Mouse (Mus musculus) hindbrain, embryonic 12.5 days (tissue): ENCODE results near the gene Zfyve28. TPM values are rescaled to one million over a fixed set of nuclear protein-coding genes. Genes with fewer than 3 reads are reported as not detected.
A peak's percentile ranks its signal among the peaks of the same experiment; 100 is the strongest.

ENCODE experiments used
- ATAC-seq: fragments of 200-750 bp; cut with Nextera tagmentation; 2 replicates; pipeline ENCODE4 v1.8.0; 2017; ENCODE audit warnings: moderate TSS enrichment; ENCODE audit not compliant: low FRiP score
- H3K27ac ChIP-seq: fragments of 300-500 bp; sonication (generic); 2 replicates; pipeline ENCODE4 v1.5.1; 2016; ENCODE audit warnings: mild to moderate bottlenecking
- H3K27me3 ChIP-seq: fragments of 300-500 bp; sonication (generic); 2 replicates; pipeline ENCODE4 v1.6.1; 2016; ENCODE audit warnings: mild to moderate bottlenecking
- H3K36me3 ChIP-seq: fragments of 300-500 bp; sonication (generic); 2 replicates; pipeline ENCODE4 v1.6.1; 2016; ENCODE audit warnings: mild to moderate bottlenecking
- H3K4me1 ChIP-seq: fragments of 300-500 bp; sonication (generic); 2 replicates; pipeline ENCODE4 v1.6.1; 2016
- H3K4me2 ChIP-seq: fragments of 300-500 bp; sonication (generic); replicated peaks from 2 replicates; pipeline ENCODE4 v1.6.1; 2016; ENCODE audit warnings: mild to moderate bottlenecking
- H3K4me3 ChIP-seq: fragments of 300-500 bp; sonication (generic); 2 replicates; pipeline ENCODE4 v1.5.1; 2016; ENCODE audit warnings: mild to moderate bottlenecking
- H3K9ac ChIP-seq: fragments of 300-500 bp; sonication (generic); 2 replicates; pipeline ENCODE4 v1.6.1; 2016; ENCODE audit warnings: mild to moderate bottlenecking, moderate library complexity
- H3K9me3 ChIP-seq: fragments of 300-500 bp; sonication (generic); replicated peaks from 2 replicates; pipeline ENCODE4 v1.6.1; 2016; ENCODE audit warnings: mild to moderate bottlenecking
- WGBS: fragments of 180-500 bp; shearing (Covaris S2); methylation state at CpG from one replicate; pipeline ENCODE4 v1.1.7; 2016; 5-methylcytosine and 5-hydroxymethylcytosine counted together
- polyA plus RNA-seq: library from polyadenylated mRNA; unstranded; fragments of >200 nt; fragmentation: Nextera tagmentation; extraction: Ambion mirVana; gene quantifications from 2 replicates; pipeline ENCODE4 v1.2.1, GENCODE M21; 2016

Zfyve28 gene
- polyA plus RNA-seq, 1 experiment from 2014 or later: 2.9 TPM

GRCm38 (mm10) chr5:34183156-34183880, 104.9 kb downstream of the Zfyve28 start:
- Histone ChIP-seq H3K9ac (no peak overlapping the region), H3K9me3 (no peaks in the 10 kb centered on the region), H3K27me3 (no peaks in the 10 kb centered on the region), H3K4me1 (peaks cover 37% of the 10 kb centered on the region), H3K4me3 (no peak overlapping the region), H3K4me2 (no peak overlapping the region), H3K36me3 (peaks cover 28% of the 10 kb centered on the region), H3K27ac (no peak overlapping the region)
- 70% methylated on average over 5 of the region's 5 CpGs for WGBS
- ATAC-seq: no peak

- ATAC-seq: no peak
- Histone ChIP-seq H3K27me3 (no peaks in the 10 kb centered on the region), H3K4me3 (no peak overlapping the region), H3K9ac (no peak overlapping the region), H3K4me2 (no peak overlapping the region), H3K4me1 (peaks cover 33% of the 10 kb centered on the region), H3K27ac (no peak overlapping the region), H3K36me3 (peaks cover 36% of the 10 kb centered on the region), H3K9me3 (no peaks in the 10 kb centered on the region)
- 84% methylated on average over 3 of the region's 3 CpGs for WGBS
Measured at GRCm38 (mm10) chr5:34182486-34182885, 105.8 kb downstream of the Zfyve28 start.

- peaks cover 76% of the 10 kb centered on the region for H3K36me3 ChIP-seq
- 90% methylated on average over 4 of the region's 4 CpGs for WGBS
Measured at GRCm38 (mm10) chr5:34177821-34178220, 110.4 kb downstream of the Zfyve28 start.

GRCm38 (mm10) chr5:34177091-34177490, 111.2 kb downstream of the Zfyve28 start:
- H3K9me3 ChIP-seq: no peaks in the 10 kb centered on the region
- H3K4me3 ChIP-seq: no peak overlapping the region
- no peak overlapping the region for H3K4me2 ChIP-seq
- peaks cover 72% of the 10 kb centered on the region for H3K36me3 ChIP-seq
- no peak overlapping the region for H3K9ac ChIP-seq
- no peaks in the 10 kb centered on the region for H3K4me1 ChIP-seq
- H3K27ac ChIP-seq: no peak overlapping the region
- no peaks in the 10 kb centered on the region for H3K27me3 ChIP-seq
- WGBS: 94% methylated on average over 2 of the region's 2 CpGs
- no peak for ATAC-seq

More at GRCm38 (mm10) chr5:34177821-34178220, 110.4 kb downstream of the Zfyve28 start:
- Histone ChIP-seq H3K9me3 (no peaks in the 10 kb centered on the region), H3K4me2 (no peak overlapping the region), H3K9ac (no peak overlapping the region), H3K4me1 (no peaks in the 10 kb centered on the region), H3K27me3 (no peaks in the 10 kb centered on the region), H3K27ac (no peak overlapping the region), H3K4me3 (no peak overlapping the region)
- ATAC-seq: no peak

GRCm38 (mm10) chr5:34176691-34177090, 111.6 kb downstream of the Zfyve28 start:
- Histone ChIP-seq H3K27me3 (no peaks in the 10 kb centered on the region), H3K4me3 (no peak overlapping the region), H3K36me3 (peaks cover 70% of the 10 kb centered on the region), H3K4me2 (no peak overlapping the region), H3K27ac (no peak overlapping the region), H3K9ac (no peak overlapping the region), H3K4me1 (no peaks in the 10 kb centered on the region), H3K9me3 (no peaks in the 10 kb centered on the region)
- 66% methylated on average over 10 of the region's 10 CpGs for WGBS
- ATAC-seq: no peak

- H3K9ac ChIP-seq: no peak overlapping the region
- no peak for ATAC-seq
Measured at GRCm38 (mm10) chr5:34175403-34175694, 112.9 kb downstream of the Zfyve28 start.

GRCm38 (mm10) chr5:34174550-34175402, 113.5 kb downstream of the Zfyve28 start:
- Histone ChIP-seq H3K4me3 (no peak overlapping the region), H3K4me1 (0 out of 2 replicates have a peak, but pooled peaks cover 2% of the 10 kb centered on the region), H3K36me3 (peaks cover 58% of the 10 kb centered on the region), H3K9me3 (no peaks in the 10 kb centered on the region), H3K4me2 (no peak overlapping the region), H3K27me3 (no peaks in the 10 kb centered on the region), H3K27ac (no peak overlapping the region), H3K9ac (no peak overlapping the region)
- 74% methylated on average over 5 of the region's 5 CpGs for WGBS
- no peak for ATAC-seq

More at GRCm38 (mm10) chr5:34175403-34175694, 112.9 kb downstream of the Zfyve28 start:
- Histone ChIP-seq H3K4me1 (no peaks in the 10 kb centered on the region), H3K9me3 (no peaks in the 10 kb centered on the region), H3K4me3 (no peak overlapping the region), H3K36me3 (peaks cover 63% of the 10 kb centered on the region), H3K4me2 (no peak overlapping the region), H3K27ac (no peak overlapping the region), H3K27me3 (no peaks in the 10 kb centered on the region)
- 19% methylated on average over 5 of the region's 5 CpGs for WGBS

- Histone ChIP-seq H3K27ac (no peak overlapping the region), H3K4me1 (0 out of 2 replicates have a peak, but pooled peaks cover 5% of the 10 kb centered on the region), H3K4me2 (no peak overlapping the region), H3K27me3 (no peaks in the 10 kb centered on the region), H3K36me3 (peaks cover 54% of the 10 kb centered on the region), H3K4me3 (no peak overlapping the region), H3K9ac (no peak overlapping the region), H3K9me3 (no peaks in the 10 kb centered on the region)
- WGBS: 84% methylated on average over 2 of the region's 2 CpGs
- ATAC-seq: no peak
Measured at GRCm38 (mm10) chr5:34174021-34174420, 114.2 kb downstream of the Zfyve28 start.

- no peak for ATAC-seq
- Histone ChIP-seq H3K4me3 (no peak overlapping the region), H3K36me3 (peaks cover 24% of the 10 kb centered on the region), H3K4me2 (no peak overlapping the region), H3K27ac (peak overlapping the region; percentile 40; the same call in 1 of the 2 replicates), H3K9ac (no peak overlapping the region), H3K27me3 (no peaks in the 10 kb centered on the region), H3K9me3 (no peaks in the 10 kb centered on the region), H3K4me1 (peaks cover 13% of the 10 kb centered on the region)
- 85% methylated on average over 4 of the region's 4 CpGs for WGBS
Measured at GRCm38 (mm10) chr5:34170726-34171125, 117.5 kb downstream of the Zfyve28 start.

- 80% methylated on average over 3 of the region's 3 CpGs for WGBS
Measured at GRCm38 (mm10) chr5:34169954-34170353, 118.3 kb downstream of the Zfyve28 start.

GRCm38 (mm10) chr5:34168950-34169891, 119.0 kb downstream of the Zfyve28 start, which contains the start of the genes Poln and Haus3:
TSS of gene Poln (minus strand) at chr5:34169448.
TSS of gene Haus3 (minus strand) at chr5:34169527.
- Histone ChIP-seq H3K9ac (peak within 1 kb of the TSS; percentile 86), H3K4me1 (peaks cover 13% of the 10 kb centered on the region), H3K9me3 (no peaks in the 10 kb centered on the region), H3K4me2 (peak within 1 kb of the TSS; percentile 60), H3K27me3 (no peaks in the 10 kb centered on the region), H3K27ac (peak within 1 kb of the TSS; percentile 92), H3K36me3 (peaks cover 10% of the 10 kb centered on the region), H3K4me3 (peak within 1 kb of the TSS; percentile 81)
- peak; percentile 100 for ATAC-seq
- under 1% methylated on average over 57 of the region's 57 CpGs for WGBS

More at GRCm38 (mm10) chr5:34169954-34170353, 118.3 kb downstream of the Zfyve28 start:
- Histone ChIP-seq H3K4me2 (peak overlapping the region; percentile 60), H3K4me1 (peaks cover 13% of the 10 kb centered on the region), H3K27me3 (no peaks in the 10 kb centered on the region), H3K36me3 (peaks cover 17% of the 10 kb centered on the region), H3K9ac (peak overlapping the region; percentile 55), H3K4me3 (peak overlapping the region; percentile 81), H3K27ac (peak overlapping the region; percentile 92), H3K9me3 (no peaks in the 10 kb centered on the region)
- no peak for ATAC-seq
